Mouse (Mus musculus): Measurements from ENCODE around the gene Trpm6. TPM values are rescaled to one million over a fixed set of nuclear protein-coding genes. Genes with fewer than 3 reads are reported as not detected.

The Trpm6 gene
- total RNA-seq, 2 experiments from 2014 or later, result not detected

GRCm38 (mm10) chr19:18766399-18766798 lies 16.6 kb downstream of the Trpm6 start:
- ATAC-seq (ENCODE audit: poor library complexity, severe bottlenecking), result no peak

- ATAC-seq (ENCODE audit: poor library complexity, severe bottlenecking), result no peak
Observed at GRCm38 (mm10) chr19:18771048-18771447, 21.3 kb downstream of the Trpm6 start.

- ATAC-seq (ENCODE audit: poor library complexity, severe bottlenecking), result no peak
Observed at GRCm38 (mm10) chr19:18771561-18771960, 21.8 kb downstream of the Trpm6 start.

- no peak for ATAC-seq (ENCODE audit: poor library complexity, severe bottlenecking)
Observed at GRCm38 (mm10) chr19:18772888-18773488, 23.2 kb downstream of the Trpm6 start.

GRCm38 (mm10) chr19:18774085-18774484 lies 24.3 kb downstream of the Trpm6 start:
- ATAC-seq (ENCODE audit: poor library complexity, severe bottlenecking), result no peak

GRCm38 (mm10) chr19:18799646-18800045 lies 49.9 kb downstream of the Trpm6 start:
- no peak for ATAC-seq (ENCODE audit: poor library complexity, severe bottlenecking)

GRCm38 (mm10) chr19:18811264-18811663 lies 61.5 kb downstream of the Trpm6 start:
- ATAC-seq (ENCODE audit: poor library complexity, severe bottlenecking), result no peak

- ATAC-seq (ENCODE audit: poor library complexity, severe bottlenecking), result no peak
Observed at GRCm38 (mm10) chr19:18815170-18815569, 65.4 kb downstream of the Trpm6 start.

- ATAC-seq (ENCODE audit: poor library complexity, severe bottlenecking), result no peak
Observed at GRCm38 (mm10) chr19:18817425-18817824, 67.6 kb downstream of the Trpm6 start.

- ATAC-seq (ENCODE audit: poor library complexity, severe bottlenecking), result no peak
Observed at GRCm38 (mm10) chr19:18828601-18829000, 78.8 kb downstream of the Trpm6 start.

GRCm38 (mm10) chr19:18831196-18831595 lies 81.4 kb downstream of the Trpm6 start:
- ATAC-seq (ENCODE audit: poor library complexity, severe bottlenecking), result no peak

GRCm38 (mm10) chr19:18834971-18835370 lies 85.2 kb downstream of the Trpm6 start:
- peak; percentile 72 for ATAC-seq (ENCODE audit: poor library complexity, severe bottlenecking)

- no peak for ATAC-seq (ENCODE audit: poor library complexity, severe bottlenecking)
Observed at GRCm38 (mm10) chr19:18841789-18842562, 92.2 kb downstream of the Trpm6 start.

GRCm38 (mm10) chr19:18842626-18843025 lies 92.8 kb downstream of the Trpm6 start:
- ATAC-seq (ENCODE audit: poor library complexity, severe bottlenecking), result no peak

GRCm38 (mm10) chr19:18846336-18846735 lies 96.6 kb downstream of the Trpm6 start:
- ATAC-seq (ENCODE audit: poor library complexity, severe bottlenecking), result no peak

GRCm38 (mm10) chr19:18868311-18868710 lies 118.5 kb downstream of the Trpm6 start:
- no peak for ATAC-seq (ENCODE audit: poor library complexity, severe bottlenecking)

GRCm38 (mm10) chr19:18872792-18873569 lies 123.2 kb downstream of the Trpm6 start:
- ATAC-seq (ENCODE audit: poor library complexity, severe bottlenecking), result no peak

- no peak for ATAC-seq (ENCODE audit: poor library complexity, severe bottlenecking)
Observed at GRCm38 (mm10) chr19:18873709-18874644, 124.2 kb downstream of the Trpm6 start.

GRCm38 (mm10) chr19:18879264-18879663 lies 129.5 kb downstream of the Trpm6 start:
- ATAC-seq (ENCODE audit: poor library complexity, severe bottlenecking), result no peak

GRCm38 (mm10) chr19:18881162-18881561 lies 131.4 kb downstream of the Trpm6 start:
- no peak for ATAC-seq (ENCODE audit: poor library complexity, severe bottlenecking)
